Mouse (Mus musculus) ovary, adult 18-20 months (tissue): ENCODE data around the gene Iqsec1.
A peak's percentile ranks its signal among the peaks of the same experiment; 100 is the strongest.

Experiments
- DNase-seq: peaks from one replicate; pipeline ENCODE4 v3.0.0; 2022; ENCODE audit warnings: low spot score, mixed read lengths

The Iqsec1 gene

GRCm38 (mm10) chr6:90953349-90953748 lies 35.1 kb downstream of the Iqsec1 start:
- DNase-seq, result no peak

- no peak for DNase-seq
Observed at GRCm38 (mm10) chr6:90950936-90951335, 37.5 kb downstream of the Iqsec1 start.

- no peak for DNase-seq
Observed at GRCm38 (mm10) chr6:90948097-90948496, 40.4 kb downstream of the Iqsec1 start.

GRCm38 (mm10) chr6:90945560-90946230 lies 42.8 kb downstream of the Iqsec1 start:
- DNase-seq, result no peak

- DNase-seq, result peak; percentile 16
Observed at GRCm38 (mm10) chr6:90941257-90941656, 47.2 kb downstream of the Iqsec1 start.

GRCm38 (mm10) chr6:90933656-90934055 lies 54.8 kb downstream of the Iqsec1 start:
- DNase-seq, result no peak

- DNase-seq, result no peak
Observed at GRCm38 (mm10) chr6:90928806-90929205, 59.7 kb downstream of the Iqsec1 start.

GRCm38 (mm10) chr6:90925472-90925871 lies 63.0 kb downstream of the Iqsec1 start:
- DNase-seq, result no peak

GRCm38 (mm10) chr6:90924796-90925195 lies 63.7 kb downstream of the Iqsec1 start:
- no peak for DNase-seq

- no peak for DNase-seq
Observed at GRCm38 (mm10) chr6:90924379-90924778, 64.1 kb downstream of the Iqsec1 start.

- no peak for DNase-seq
Observed at GRCm38 (mm10) chr6:90921259-90921946, 67.1 kb downstream of the Iqsec1 start.

GRCm38 (mm10) chr6:90920510-90921220 lies 67.8 kb downstream of the Iqsec1 start:
- no peak for DNase-seq

- no peak for DNase-seq
Observed at GRCm38 (mm10) chr6:90919636-90920420, 68.7 kb downstream of the Iqsec1 start.

GRCm38 (mm10) chr6:90915585-90915984 lies 72.9 kb downstream of the Iqsec1 start:
- no peak for DNase-seq

- no peak for DNase-seq
Observed at GRCm38 (mm10) chr6:90913771-90914170, 74.7 kb downstream of the Iqsec1 start.

- DNase-seq, result no peak
Observed at GRCm38 (mm10) chr6:90912768-90913167, 75.7 kb downstream of the Iqsec1 start.

GRCm38 (mm10) chr6:90904143-90904542 lies 84.3 kb downstream of the Iqsec1 start:
- DNase-seq, result no peak

- DNase-seq, result no peak
Observed at GRCm38 (mm10) chr6:90900302-90900701, 88.2 kb downstream of the Iqsec1 start.

- DNase-seq, result no peak
Observed at GRCm38 (mm10) chr6:90899266-90899665, 89.2 kb downstream of the Iqsec1 start.

GRCm38 (mm10) chr6:90898107-90898506 lies 90.4 kb downstream of the Iqsec1 start:
- DNase-seq, result peak; percentile 10

GRCm38 (mm10) chr6:90892401-90892800 lies 96.1 kb downstream of the Iqsec1 start:
- DNase-seq, result no peak
